Mouse (Mus musculus) liver, embryonic 12.5 days (tissue): ENCODE data around the gene Limch1. TPM values are rescaled to one million over a fixed set of nuclear protein-coding genes. Genes with fewer than 3 reads are reported as not detected.

Source experiments
- ATAC-seq: fragments of 200-750 bp; cut with Nextera tagmentation; 2 replicates; pipeline ENCODE4 v1.8.0; 2017; ENCODE audit warnings: moderate number of reproducible peaks, mild to moderate bottlenecking, moderate library complexity
- H3K27ac ChIP-seq: fragments of 300-500 bp; sonication (generic); 2 replicates; pipeline ENCODE4 v1.5.1; 2016; ENCODE audit warnings: mild to moderate bottlenecking
- H3K27me3 ChIP-seq: fragments of 300-500 bp; sonication (generic); replicated peaks from 2 replicates; pipeline ENCODE4 v1.6.1; 2016; ENCODE audit warnings: mild to moderate bottlenecking, moderate library complexity
- H3K36me3 ChIP-seq: fragments of 300-500 bp; sonication (generic); 2 replicates; pipeline ENCODE4 v1.6.1; 2016; ENCODE audit warnings: mild to moderate bottlenecking, moderate library complexity
- H3K4me1 ChIP-seq: fragments of 300-500 bp; sonication (generic); 2 replicates; pipeline ENCODE4 v1.6.1; 2016
- H3K4me2 ChIP-seq: fragments of 300-500 bp; sonication (generic); 2 replicates; pipeline ENCODE4 v1.6.1; 2016; ENCODE audit warnings: mild to moderate bottlenecking, moderate library complexity
- H3K4me3 ChIP-seq: fragments of 300-500 bp; sonication (generic); 2 replicates; pipeline ENCODE4 v1.5.1; 2016; ENCODE audit warnings: mild to moderate bottlenecking, moderate library complexity
- H3K9ac ChIP-seq: fragments of 300-500 bp; sonication (generic); 2 replicates; pipeline ENCODE4 v1.6.1; 2016; ENCODE audit warnings: mild to moderate bottlenecking, moderate library complexity
- H3K9me3 ChIP-seq: fragments of 300-500 bp; sonication (generic); replicated peaks from 2 replicates; pipeline ENCODE4 v1.6.1; 2016; ENCODE audit warnings: mild to moderate bottlenecking, moderate library complexity
- WGBS: fragments of 180-500 bp; shearing (Covaris S2); methylation state at CpG from one replicate; pipeline ENCODE4 v1.1.7; 2016; ENCODE audit not compliant: insufficient replicate concordance; 5-methylcytosine and 5-hydroxymethylcytosine counted together
- polyA plus RNA-seq: library from polyadenylated mRNA; unstranded; fragments of >200 nt; fragmentation: Nextera tagmentation; extraction: Ambion mirVana; gene quantifications from 2 replicates; pipeline ENCODE4 v1.2.1, GENCODE M21; 2016

Limch1 gene
- polyA plus RNA-seq, 1 experiment from 2014 or later, result 3.8 TPM

- Histone ChIP-seq H3K27ac (no peak overlapping the region), H3K27me3 (no peaks in the 10 kb centered on the region), H3K4me3 (no peak overlapping the region), H3K4me2 (no peak overlapping the region), H3K9me3 (no peaks in the 10 kb centered on the region), H3K4me1 (no peaks in the 10 kb centered on the region), H3K9ac (no peak overlapping the region), H3K36me3 (no peaks in the 10 kb centered on the region)
- WGBS, result 60% methylated on average over 4 of the region's 4 CpGs
- no peak for ATAC-seq
Observed at GRCm38 (mm10) chr5:66872053-66872452, 126.4 kb downstream of the Limch1 start.

- Histone ChIP-seq H3K4me3 (no peak overlapping the region), H3K27ac (no peak overlapping the region), H3K27me3 (no peaks in the 10 kb centered on the region), H3K9ac (no peak overlapping the region), H3K36me3 (no peaks in the 10 kb centered on the region), H3K4me1 (no peaks in the 10 kb centered on the region), H3K9me3 (no peaks in the 10 kb centered on the region), H3K4me2 (no peak overlapping the region)
- WGBS, result 82% methylated on average over 6 of the region's 6 CpGs
- no peak for ATAC-seq
Observed at GRCm38 (mm10) chr5:66872681-66873080, 127.1 kb downstream of the Limch1 start.

GRCm38 (mm10) chr5:66876018-66876805 is 130.6 kb downstream of the Limch1 start:
- Histone ChIP-seq H3K27me3 (no peaks in the 10 kb centered on the region), H3K27ac (no peak overlapping the region), H3K9me3 (no peaks in the 10 kb centered on the region), H3K4me2 (no peak overlapping the region), H3K9ac (no peak overlapping the region), H3K4me3 (no peak overlapping the region), H3K36me3 (no peaks in the 10 kb centered on the region), H3K4me1 (no peaks in the 10 kb centered on the region)
- WGBS, result 50% methylated on average over 10 of the region's 10 CpGs
- ATAC-seq, result no peak

GRCm38 (mm10) chr5:66877066-66877465 is 131.4 kb downstream of the Limch1 start:
- no peaks in the 10 kb centered on the region for H3K9me3 ChIP-seq
- no peak overlapping the region for H3K27ac ChIP-seq
- no peak overlapping the region for H3K4me3 ChIP-seq
- H3K9ac ChIP-seq, result no peak overlapping the region
- H3K27me3 ChIP-seq, result no peaks in the 10 kb centered on the region
- no peak for ATAC-seq
- no peak overlapping the region for H3K4me2 ChIP-seq
- WGBS, result 63% methylated on average over 5 of the region's 5 CpGs
- no peaks in the 10 kb centered on the region for H3K4me1 ChIP-seq
- no peaks in the 10 kb centered on the region for H3K36me3 ChIP-seq

GRCm38 (mm10) chr5:66881901-66882341 is 136.3 kb downstream of the Limch1 start:
- no peak overlapping the region for H3K4me2 ChIP-seq
- no peaks in the 10 kb centered on the region for H3K36me3 ChIP-seq
- no peaks in the 10 kb centered on the region for H3K9me3 ChIP-seq
- 40% methylated on average over 3 of the region's 3 CpGs for WGBS
- no peak for ATAC-seq
- H3K4me1 ChIP-seq, result no peaks in the 10 kb centered on the region
- no peak overlapping the region for H3K27ac ChIP-seq
- no peak overlapping the region for H3K9ac ChIP-seq
- no peaks in the 10 kb centered on the region for H3K27me3 ChIP-seq
- no peak overlapping the region for H3K4me3 ChIP-seq

GRCm38 (mm10) chr5:66882718-66883117 is 137.1 kb downstream of the Limch1 start:
- Histone ChIP-seq H3K36me3 (no peaks in the 10 kb centered on the region), H3K9ac (no peak overlapping the region), H3K4me3 (no peak overlapping the region), H3K4me1 (no peaks in the 10 kb centered on the region), H3K9me3 (no peaks in the 10 kb centered on the region), H3K27ac (no peak overlapping the region), H3K4me2 (no peak overlapping the region), H3K27me3 (no peaks in the 10 kb centered on the region)
- ATAC-seq, result no peak
- 84% methylated on average over 13 of the region's 13 CpGs for WGBS

GRCm38 (mm10) chr5:66884505-66884904 is 138.9 kb downstream of the Limch1 start:
- Histone ChIP-seq H3K9ac (no peak overlapping the region), H3K9me3 (no peaks in the 10 kb centered on the region), H3K27me3 (no peaks in the 10 kb centered on the region), H3K4me2 (no peak overlapping the region), H3K27ac (no peak overlapping the region), H3K4me3 (no peak overlapping the region), H3K4me1 (no peaks in the 10 kb centered on the region), H3K36me3 (no peaks in the 10 kb centered on the region)
- 74% methylated on average over 4 of the region's 4 CpGs for WGBS
- ATAC-seq, result no peak

GRCm38 (mm10) chr5:66886410-66887120 is 140.9 kb downstream of the Limch1 start:
- no peak for ATAC-seq
- WGBS, result 55% methylated on average over 5 of the region's 5 CpGs

GRCm38 (mm10) chr5:66888061-66888460 is 142.4 kb downstream of the Limch1 start:
- 68% methylated on average over 5 of the region's 5 CpGs for WGBS
- H3K4me1 ChIP-seq, result no peaks in the 10 kb centered on the region
- H3K27ac ChIP-seq, result no peak overlapping the region
- H3K27me3 ChIP-seq, result no peaks in the 10 kb centered on the region
- H3K9ac ChIP-seq, result no peak overlapping the region
- H3K9me3 ChIP-seq, result no peaks in the 10 kb centered on the region
- no peak for ATAC-seq
- no peak overlapping the region for H3K4me3 ChIP-seq
- H3K4me2 ChIP-seq, result no peak overlapping the region
- no peaks in the 10 kb centered on the region for H3K36me3 ChIP-seq

More at GRCm38 (mm10) chr5:66886410-66887120, 140.9 kb downstream of the Limch1 start:
- no peaks in the 10 kb centered on the region for H3K36me3 ChIP-seq
- no peak overlapping the region for H3K27ac ChIP-seq
- H3K4me1 ChIP-seq, result no peaks in the 10 kb centered on the region
- no peak overlapping the region for H3K4me2 ChIP-seq
- no peaks in the 10 kb centered on the region for H3K27me3 ChIP-seq
- no peak overlapping the region for H3K9ac ChIP-seq
- H3K9me3 ChIP-seq, result no peaks in the 10 kb centered on the region
- H3K4me3 ChIP-seq, result no peak overlapping the region

GRCm38 (mm10) chr5:66889337-66889736 is 143.7 kb downstream of the Limch1 start:
- Histone ChIP-seq H3K4me2 (no peak overlapping the region), H3K9ac (no peak overlapping the region), H3K4me3 (no peak overlapping the region), H3K27ac (no peak overlapping the region), H3K36me3 (no peaks in the 10 kb centered on the region), H3K4me1 (no peaks in the 10 kb centered on the region), H3K9me3 (no peaks in the 10 kb centered on the region), H3K27me3 (no peaks in the 10 kb centered on the region)
- WGBS, result 80% methylated on average over 11 of the region's 11 CpGs
- ATAC-seq, result no peak

GRCm38 (mm10) chr5:66895440-66896120 is 150.0 kb downstream of the Limch1 start:
- no peak overlapping the region for H3K4me2 ChIP-seq
- H3K27ac ChIP-seq, result no peak overlapping the region
- H3K27me3 ChIP-seq, result no peaks in the 10 kb centered on the region
- WGBS, result 42% methylated on average over 9 of the region's 9 CpGs
- no peak overlapping the region for H3K9ac ChIP-seq
- H3K4me3 ChIP-seq, result no peak overlapping the region
- no peak for ATAC-seq
- no peaks in the 10 kb centered on the region for H3K36me3 ChIP-seq
- no peaks in the 10 kb centered on the region for H3K4me1 ChIP-seq
- no peaks in the 10 kb centered on the region for H3K9me3 ChIP-seq

- 78% methylated on average over 5 of the region's 5 CpGs for WGBS
- Histone ChIP-seq H3K9me3 (no peaks in the 10 kb centered on the region), H3K4me3 (no peak overlapping the region), H3K4me2 (no peak overlapping the region), H3K27me3 (no peaks in the 10 kb centered on the region), H3K4me1 (no peaks in the 10 kb centered on the region), H3K9ac (no peak overlapping the region), H3K36me3 (no peaks in the 10 kb centered on the region), H3K27ac (no peak overlapping the region)
- ATAC-seq, result no peak
Observed at GRCm38 (mm10) chr5:66897584-66897983, 152.0 kb downstream of the Limch1 start.
